Mouse (Mus musculus) kidney, embryonic 16.5 days (tissue): ENCODE measurements around the gene Ctdnep1. TPM values are rescaled to one million over a fixed set of nuclear protein-coding genes. Genes with fewer than 3 reads are reported as not detected.
A peak's percentile ranks its signal among the peaks of the same experiment; 100 is the strongest.
"Not testable (repeated sequence)": the region's sequence is repeated elsewhere in the genome, so short reads cannot be mapped to it uniquely, and the experiment has no call there.

Experiments
- ATAC-seq: fragments of 200-750 bp; cut with Nextera tagmentation; 2 replicates; pipeline ENCODE4 v1.8.0; 2017; ENCODE audit warnings: moderate TSS enrichment; ENCODE audit not compliant: low FRiP score, low TSS enrichment
- H3K27ac ChIP-seq: fragments of 300-500 bp; sonication (generic); 2 replicates; pipeline ENCODE4 v1.5.1; 2014; ENCODE audit warnings: low read length
- H3K27me3 ChIP-seq: fragments of 300-500 bp; sonication (generic); 2 replicates; pipeline ENCODE4 v1.6.1; 2014; ENCODE audit warnings: low read length, control low read depth, mixed read lengths; ENCODE audit not compliant: insufficient read depth
- H3K36me3 ChIP-seq: fragments of 300-500 bp; sonication (generic); 2 replicates; pipeline ENCODE4 v1.6.1; 2014; ENCODE audit warnings: low read length, control low read depth, mixed read lengths; ENCODE audit not compliant: insufficient read depth
- H3K4me1 ChIP-seq: fragments of 300-500 bp; sonication (generic); 2 replicates; pipeline ENCODE4 v1.6.1; 2014; ENCODE audit warnings: low read length, control low read depth, mixed read lengths; ENCODE audit not compliant: insufficient read depth
- H3K4me2 ChIP-seq: fragments of 300-500 bp; sonication (generic); replicated peaks from 2 replicates; pipeline ENCODE4 v1.6.1; 2014; ENCODE audit warnings: low read depth, low read length
- H3K4me3 ChIP-seq: fragments of 300-500 bp; sonication (generic); 2 replicates; pipeline ENCODE4 v1.5.1; 2014; ENCODE audit warnings: mild to moderate bottlenecking, low read length
- H3K9ac ChIP-seq: fragments of 300-500 bp; sonication (generic); replicated peaks from 2 replicates; pipeline ENCODE4 v1.6.1; 2014; ENCODE audit warnings: low read length
- H3K9me3 ChIP-seq: fragments of 300-500 bp; sonication (generic); 2 replicates; pipeline ENCODE4 v1.6.1; 2016; ENCODE audit warnings: low read length, control low read depth
- WGBS: fragments of 180-500 bp; shearing (Covaris S2); extraction: QIAGEN DNeasy Blood & Tissue Kit; methylation state at CpG from one replicate; pipeline ENCODE4 v1.1.7; 2014; 5-methylcytosine and 5-hydroxymethylcytosine counted together
- polyA plus RNA-seq: library from polyadenylated mRNA; unstranded; fragments of >200 nt; fragmentation: Nextera tagmentation; extraction: Ambion mirVana; gene quantifications from 2 replicates; pipeline ENCODE4 v1.2.1, GENCODE M21; 2015

Ctdnep1 gene
- polyA plus RNA-seq, 1 experiment from 2014 or later, result 35.8 TPM

DNA sequence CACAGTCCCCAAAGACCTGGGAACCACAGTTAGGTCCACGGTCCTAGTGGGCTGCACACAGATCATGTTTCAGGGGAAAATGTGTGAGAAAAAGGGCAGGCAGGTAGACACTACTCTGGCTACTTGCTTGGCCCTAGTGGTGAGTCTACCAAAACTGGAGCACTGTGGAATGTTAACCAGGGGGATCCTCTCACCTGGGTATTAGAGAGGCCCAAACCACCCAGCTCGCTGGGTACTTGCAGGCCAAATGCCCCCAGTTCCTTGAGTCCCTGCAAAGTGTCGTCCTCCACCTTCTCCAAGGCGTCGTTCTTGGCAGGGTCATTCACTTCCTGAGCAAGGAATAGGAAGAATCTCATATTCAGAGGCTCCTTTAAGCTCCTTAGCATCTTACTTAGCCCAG is 33.1 kb downstream of the Ctdnep1 start:
- Histone ChIP-seq H3K36me3 (peaks cover 45% of the 10 kb centered on the region), H3K9me3 (no peaks in the 10 kb centered on the region), H3K4me1 (peaks cover 38% of the 10 kb centered on the region), H3K27ac (peak overlapping the region; percentile 84; the same call in 1 of the 2 replicates), H3K27me3 (no peaks in the 10 kb centered on the region), H3K4me3 (no peak overlapping the region), H3K9ac (peak overlapping the region; percentile 81; the same call in 1 of the 2 replicates), H3K4me2 (peak overlapping the region; percentile 90; the same call in 1 of the 2 replicates)
- 43% methylated on average over 5 of the region's 5 CpGs for WGBS
- no peak for ATAC-seq

DNA sequence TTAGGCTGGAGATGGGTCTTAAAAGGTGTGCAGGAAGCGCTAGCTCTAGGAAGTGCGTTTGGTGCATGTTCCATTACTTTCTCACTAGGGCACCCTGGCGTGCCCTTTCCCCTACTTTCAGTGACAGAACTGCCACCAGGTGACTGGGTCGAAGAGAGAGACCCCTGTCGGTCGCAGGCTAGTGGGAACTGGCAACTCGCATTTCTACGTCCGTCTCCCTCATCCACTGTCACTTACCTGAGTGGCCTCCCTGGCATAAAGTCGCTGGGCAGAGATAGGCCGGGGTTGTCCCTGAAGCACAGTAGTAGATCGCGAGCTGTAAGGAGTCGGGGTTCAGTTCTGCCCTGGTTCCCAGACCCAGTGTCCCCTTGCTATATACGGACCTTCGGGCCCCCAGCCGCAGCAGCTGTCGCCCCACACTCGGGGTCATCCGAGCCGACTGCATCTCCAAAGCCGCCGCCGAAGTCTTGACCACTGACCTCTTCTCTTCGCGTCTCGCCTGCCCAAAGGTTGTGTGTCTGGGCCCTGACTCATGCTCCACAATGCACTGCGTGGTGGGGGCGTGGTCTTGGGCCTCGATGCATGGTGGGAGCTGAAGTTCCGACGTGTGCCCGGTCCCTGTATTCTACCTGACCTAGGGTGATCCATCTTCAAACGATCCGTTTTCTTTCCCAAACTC is 34.1 kb downstream of the Ctdnep1 start, which contains the start of gene Acadvl:
TSS of gene Acadvl (minus strand) at position 532 of the 679 bp plus-strand sequence.
- peak; percentile 85 for ATAC-seq
- Histone ChIP-seq H3K27ac (peak within 1 kb of the TSS; percentile 84), H3K4me3 (peak within 1 kb of the TSS; percentile 72), H3K4me2 (peak within 1 kb of the TSS; percentile 90), H3K9me3 (no peaks in the 10 kb centered on the region), H3K4me1 (peaks cover 47% of the 10 kb centered on the region), H3K36me3 (peaks cover 36% of the 10 kb centered on the region), H3K27me3 (no peaks in the 10 kb centered on the region), H3K9ac (peak within 1 kb of the TSS; percentile 81)
- WGBS, result under 1% methylated on average over 35 of the region's 35 CpGs

DNA sequence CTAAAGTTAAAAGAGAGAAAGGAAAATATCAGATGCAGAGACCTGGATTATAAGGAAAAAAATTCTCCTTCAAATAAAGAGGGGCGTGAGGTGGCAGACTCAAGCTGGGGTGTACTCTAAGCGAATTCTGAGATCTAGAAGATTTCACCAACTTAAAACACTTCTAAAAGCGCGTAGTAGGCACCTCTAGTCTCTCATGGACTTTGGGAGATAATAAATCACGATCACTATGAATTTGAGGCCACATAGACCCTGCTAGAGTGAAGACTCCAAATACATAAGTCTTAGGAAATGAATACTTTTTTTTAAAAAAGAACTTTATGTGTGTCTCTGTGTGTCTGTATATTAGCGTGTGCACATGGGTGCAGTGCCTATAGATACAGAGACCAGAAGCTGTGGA is 34.7 kb downstream of the Ctdnep1 start:
- Histone ChIP-seq H3K4me2 (peak overlapping the region; percentile 90), H3K27me3 (no peaks in the 10 kb centered on the region), H3K36me3 (peaks cover 29% of the 10 kb centered on the region), H3K9ac (no peak overlapping the region), H3K27ac (no peak overlapping the region), H3K9me3 (no peaks in the 10 kb centered on the region), H3K4me1 (peaks cover 53% of the 10 kb centered on the region), H3K4me3 (peak overlapping the region; percentile 72; the same call in 1 of the 2 replicates)
- 66% methylated on average over 6 of the region's 6 CpGs for whole genome bisulfite sequencing
- ATAC-seq, result no peak

DNA sequence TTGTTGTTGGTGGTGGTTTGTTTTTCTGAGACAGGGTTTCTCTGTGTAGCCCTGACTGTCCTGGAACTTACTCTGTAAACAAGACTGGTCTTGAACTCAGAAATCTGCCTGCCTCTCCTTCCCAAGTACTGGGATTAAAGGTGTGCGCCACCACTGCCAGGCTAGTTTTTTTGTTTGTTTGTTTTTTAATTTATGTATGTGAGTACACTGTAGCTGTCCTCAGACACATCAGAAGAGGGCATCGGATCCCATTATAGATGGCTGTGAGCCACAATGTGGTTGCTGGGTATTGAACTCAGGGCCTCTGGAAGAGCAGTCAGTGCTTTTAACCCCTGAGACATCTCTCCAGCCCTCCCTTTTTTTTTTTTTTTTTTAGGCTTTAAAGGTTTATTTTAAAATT is 35.2 kb downstream of the Ctdnep1 start:
- not testable (repeated sequence) for H3K4me2 ChIP-seq, H3K9ac ChIP-seq, H3K9me3 ChIP-seq, H3K27me3 ChIP-seq, ATAC-seq, H3K27ac ChIP-seq, H3K4me3 ChIP-seq
- WGBS, result 85% methylated on average over 2 of the region's 2 CpGs
- Histone ChIP-seq H3K4me1 (peaks cover 53% of the 10 kb centered on the region), H3K36me3 (peaks cover 24% of the 10 kb centered on the region)

DNA sequence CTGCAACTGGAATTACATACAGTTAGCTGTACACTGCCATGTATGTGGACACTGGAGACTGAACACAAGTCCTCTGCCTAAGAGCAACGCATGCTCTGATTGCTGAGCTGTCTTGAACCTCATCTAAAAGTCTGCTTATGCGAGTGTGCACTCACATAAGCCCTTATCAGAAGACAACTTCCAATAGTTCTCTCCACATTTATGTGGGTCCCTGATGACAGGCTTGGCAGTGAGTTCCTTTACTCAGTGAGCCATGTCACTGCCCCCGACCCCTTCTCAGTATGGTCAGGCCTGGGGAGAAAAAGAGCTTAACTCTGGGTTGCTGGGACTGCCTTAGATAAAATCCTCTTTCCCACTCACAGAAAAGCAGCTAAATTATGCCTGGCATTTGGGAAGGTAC is 35.7 kb downstream of the Ctdnep1 start, which contains the start of gene Dlg4:
TSS of gene Dlg4 (plus strand) at position 274 of the 400 bp plus-strand sequence.
- no peaks in the 10 kb centered on the region for H3K27me3 ChIP-seq
- H3K4me2 ChIP-seq, result peak within 1 kb of the TSS; percentile 94
- peak within 1 kb of the TSS; percentile 74 for H3K4me3 ChIP-seq
- H3K9me3 ChIP-seq, result no peaks in the 10 kb centered on the region
- 66% methylated on average over 3 of the region's 3 CpGs for WGBS
- no peak for ATAC-seq
- peaks cover 19% of the 10 kb centered on the region for H3K36me3 ChIP-seq
- H3K4me1 ChIP-seq, result peaks cover 53% of the 10 kb centered on the region
- H3K27ac ChIP-seq, result peak within 1 kb of the TSS; percentile 78
- H3K9ac ChIP-seq, result peak within 1 kb of the TSS; percentile 85

DNA sequence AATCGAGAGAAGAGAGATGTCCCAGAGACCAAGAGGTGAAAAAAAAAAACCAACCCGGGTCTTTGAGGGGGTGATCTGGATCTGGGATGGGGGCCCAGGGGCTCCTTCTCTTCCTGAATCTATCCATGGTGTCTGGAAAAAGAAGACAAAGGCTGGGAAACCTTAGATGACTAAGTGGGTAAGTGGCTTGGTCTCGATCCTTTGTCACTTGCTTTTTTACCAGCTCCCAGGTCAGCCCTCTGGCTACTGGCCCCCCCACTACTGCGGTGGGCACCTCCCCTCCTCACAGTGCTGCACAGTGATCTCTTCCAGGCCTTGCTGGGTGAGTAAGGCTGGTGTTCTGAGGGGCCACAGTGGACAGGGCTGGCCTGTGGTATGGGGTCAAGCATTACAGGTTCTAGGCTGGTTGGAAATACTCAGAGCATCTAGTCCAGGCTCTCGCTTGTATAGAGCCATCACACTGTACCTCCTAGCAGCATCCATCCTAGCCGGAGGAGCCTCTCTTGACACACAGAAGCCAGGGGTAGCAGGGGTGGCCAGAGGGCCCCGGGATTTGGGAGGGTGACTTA is 36.3 kb downstream of the Ctdnep1 start:
- Histone ChIP-seq H3K4me1 (peaks cover 53% of the 10 kb centered on the region), H3K9me3 (no peaks in the 10 kb centered on the region), H3K4me3 (no peak overlapping the region; the same call in 1 of the 2 replicates), H3K9ac (peak overlapping the region; percentile 85), H3K27ac (peak overlapping the region; percentile 78; the same call in 1 of the 2 replicates), H3K27me3 (no peaks in the 10 kb centered on the region), H3K36me3 (peaks cover 14% of the 10 kb centered on the region), H3K4me2 (peak overlapping the region; percentile 94)
- 44% methylated on average over 7 of the region's 7 CpGs for WGBS
- no peak for ATAC-seq

DNA sequence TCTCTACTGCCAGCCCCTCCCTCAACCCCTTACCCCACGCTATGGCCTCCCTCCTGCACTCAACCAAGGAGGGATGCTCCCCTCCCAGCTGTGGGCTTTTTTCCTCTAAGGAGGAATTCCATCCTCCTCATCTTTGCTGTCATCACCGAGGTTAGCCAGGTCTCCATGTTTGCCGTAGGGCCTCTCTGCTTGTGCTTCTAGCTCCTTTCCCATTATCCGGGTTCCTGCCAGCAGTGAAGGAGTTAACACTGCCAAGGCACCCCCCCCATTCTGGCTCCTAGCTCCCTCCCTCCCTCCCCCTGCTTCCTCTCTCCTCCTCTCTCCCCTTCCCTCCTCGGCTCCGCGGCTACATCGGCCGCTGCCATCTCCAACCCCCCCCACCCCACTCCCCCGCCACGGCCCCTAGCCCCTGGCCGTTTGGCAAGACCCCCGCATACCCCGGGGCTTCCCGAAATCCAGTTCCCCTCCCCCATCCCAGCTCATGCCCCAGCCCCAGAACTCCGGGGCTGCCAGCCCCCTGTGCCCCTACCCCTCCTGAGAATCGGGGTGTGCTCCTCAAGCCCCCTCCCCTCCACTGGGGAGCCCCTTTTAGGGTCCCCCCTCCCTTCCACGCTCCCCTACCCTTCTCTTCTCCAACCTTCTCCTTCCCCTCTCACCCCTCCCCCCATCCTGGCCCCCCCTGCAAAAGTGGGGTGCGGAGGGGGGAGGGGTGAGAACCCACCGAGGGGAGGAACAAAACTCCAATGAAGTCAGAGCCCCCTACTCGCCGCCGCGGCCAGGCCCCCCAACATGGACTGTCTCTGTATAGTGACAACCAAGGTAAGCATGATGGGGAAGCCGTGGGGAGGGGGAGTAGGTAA is 37.4 kb downstream of the Ctdnep1 start:
- under 1% methylated on average over 22 of the region's 25 CpGs for WGBS
- H3K36me3 ChIP-seq, result peaks cover 3% of the 10 kb centered on the region; the same call in 1 of the 2 replicates
- H3K27me3 ChIP-seq, result no peaks in the 10 kb centered on the region
- peak overlapping the region; percentile 88 for H3K27ac ChIP-seq
- H3K9ac ChIP-seq, result peak overlapping the region; percentile 85
- H3K9me3 ChIP-seq, result no peaks in the 10 kb centered on the region
- peaks cover 56% of the 10 kb centered on the region for H3K4me1 ChIP-seq
- no peak for ATAC-seq
- peak overlapping the region; percentile 74 for H3K4me3 ChIP-seq
- H3K4me2 ChIP-seq, result peak overlapping the region; percentile 94

DNA sequence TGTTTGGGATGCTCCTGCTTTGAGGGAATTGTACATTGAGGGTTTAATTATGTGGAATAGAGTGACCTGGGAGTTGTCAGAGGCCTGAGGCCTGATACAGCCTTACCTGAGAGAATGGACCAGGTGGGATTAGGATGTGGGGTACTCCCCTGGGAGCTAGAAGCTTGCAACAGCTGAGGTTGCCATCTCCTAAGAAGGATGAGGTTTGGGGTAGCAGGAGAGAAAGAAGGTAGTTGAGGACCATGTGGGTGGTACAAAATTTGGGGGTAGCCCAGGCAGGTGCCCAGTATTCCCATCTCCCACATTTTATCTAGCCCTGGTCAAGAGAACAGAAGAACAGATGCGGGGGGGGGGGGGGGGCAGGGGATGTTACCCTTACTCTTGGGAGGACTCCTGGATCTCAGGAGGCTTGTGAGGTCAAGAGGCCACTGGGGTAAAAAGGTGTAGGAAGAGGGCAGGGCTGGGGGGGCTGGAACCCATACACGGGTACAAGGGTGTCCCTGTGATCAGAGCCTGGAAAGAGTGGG is 38.6 kb downstream of the Ctdnep1 start:
- peak overlapping the region; percentile 85 for H3K9ac ChIP-seq
- H3K4me1 ChIP-seq, result peaks cover 58% of the 10 kb centered on the region
- 0% methylated on average over 1 of the region's 2 CpGs for WGBS
- no peaks in the 10 kb centered on the region for H3K27me3 ChIP-seq
- no peaks in the 10 kb centered on the region for H3K36me3 ChIP-seq
- peak overlapping the region; percentile 94 for H3K4me2 ChIP-seq
- no peaks in the 10 kb centered on the region for H3K9me3 ChIP-seq
- no peak for ATAC-seq
- H3K4me3 ChIP-seq, result peak overlapping the region; percentile 74
- peak overlapping the region; percentile 88 for H3K27ac ChIP-seq

DNA sequence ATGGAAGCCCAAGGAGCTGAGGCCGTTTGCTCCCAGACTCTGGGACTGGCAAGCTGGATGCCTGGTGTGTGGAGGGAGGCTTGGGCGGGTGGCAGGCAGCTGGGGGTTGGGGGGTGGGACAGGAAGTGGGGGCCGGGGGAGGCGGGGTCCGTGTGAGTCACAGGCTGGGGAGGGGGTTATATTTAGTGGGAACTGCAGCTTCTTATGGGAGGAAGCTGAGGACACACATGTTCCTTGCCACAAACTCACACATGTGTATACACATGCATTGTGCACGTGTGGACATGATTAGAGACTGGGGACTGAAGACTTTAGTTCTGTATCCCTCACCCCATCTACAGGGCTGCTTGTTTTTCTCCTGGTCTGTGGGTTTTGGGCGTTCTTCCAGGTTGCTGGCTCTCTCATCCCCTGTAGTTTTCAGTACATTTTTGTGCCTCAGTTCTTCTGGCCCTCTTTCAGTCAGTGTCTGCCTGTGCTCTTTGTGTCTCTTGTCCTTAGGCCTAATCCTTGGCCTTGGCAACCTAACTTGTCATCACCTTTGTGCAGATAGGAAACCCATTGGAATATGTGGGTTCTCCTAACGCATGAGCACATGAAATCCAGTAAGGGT is 39.2 kb downstream of the Ctdnep1 start:
- Histone ChIP-seq H3K9ac (peak overlapping the region; percentile 85), H3K9me3 (no peaks in the 10 kb centered on the region), H3K36me3 (no peaks in the 10 kb centered on the region), H3K4me1 (peaks cover 53% of the 10 kb centered on the region), H3K27ac (peak overlapping the region; percentile 88), H3K27me3 (no peaks in the 10 kb centered on the region), H3K4me3 (peak overlapping the region; percentile 74), H3K4me2 (peak overlapping the region; percentile 94)
- ATAC-seq, result no peak
- WGBS, result 21% methylated on average over 8 of the region's 8 CpGs
